Mouse (Mus musculus) urinary bladder, postnatal 10 days (tissue): ENCODE results near the gene Anks1.

Source experiments
- DNase-seq: peaks from one replicate; pipeline ENCODE4 v3.0.0; 2022; ENCODE audit warnings: low spot score

Gene Anks1

GRCm38 (mm10) chr17:28058346-28058745 lies 149.2 kb downstream of the Anks1 start:
- DNase-seq: no peak

GRCm38 (mm10) chr17:28060681-28061080 lies 151.6 kb downstream of the Anks1 start:
- DNase-seq: no peak

- no peak for DNase-seq
These were observed 152.4 kb downstream of the Anks1 start for GRCm38 (mm10) chr17:28061472-28061871.

GRCm38 (mm10) chr17:28062710-28063109 lies 153.6 kb downstream of the Anks1 start:
- DNase-seq: no peak

- no peak for DNase-seq
These were observed 154.1 kb downstream of the Anks1 start for GRCm38 (mm10) chr17:28063163-28063562.

GRCm38 (mm10) chr17:28067303-28067702 lies 158.2 kb downstream of the Anks1 start:
- DNase-seq: no peak

GRCm38 (mm10) chr17:28069446-28069845 lies 160.3 kb downstream of the Anks1 start:
- DNase-seq: no peak

- DNase-seq: no peak
These were observed 161.2 kb downstream of the Anks1 start for GRCm38 (mm10) chr17:28070256-28070655.

GRCm38 (mm10) chr17:28072730-28073129 lies 163.6 kb downstream of the Anks1 start:
- DNase-seq: no peak

GRCm38 (mm10) chr17:28074486-28074885 lies 165.4 kb downstream of the Anks1 start:
- no peak for DNase-seq

GRCm38 (mm10) chr17:28078028-28078427 lies 168.9 kb downstream of the Anks1 start:
- DNase-seq: no peak

- peak; percentile 60 for DNase-seq
These were observed 170.5 kb downstream of the Anks1 start for GRCm38 (mm10) chr17:28079618-28080017.

- no peak for DNase-seq
These were observed 171.1 kb downstream of the Anks1 start, which contains the start of gene Tcp11 for GRCm38 (mm10) chr17:28080045-28080816. Gene Tcp11 (minus strand): TSS chr17:28080639.

GRCm38 (mm10) chr17:28080817-28081165 lies 171.7 kb downstream of the Anks1 start:
- DNase-seq: no peak

- no peak for DNase-seq
These were observed 172.3 kb downstream of the Anks1 start for GRCm38 (mm10) chr17:28081385-28081784.

- DNase-seq: no peak
These were observed 172.8 kb downstream of the Anks1 start for GRCm38 (mm10) chr17:28081856-28082255.

- DNase-seq: no peak
These were observed 173.8 kb downstream of the Anks1 start for GRCm38 (mm10) chr17:28082863-28083262.

- no peak for DNase-seq
These were observed 175.3 kb downstream of the Anks1 start for GRCm38 (mm10) chr17:28084395-28084905.

GRCm38 (mm10) chr17:28084964-28085363 lies 175.9 kb downstream of the Anks1 start:
- peak; percentile 84 for DNase-seq

GRCm38 (mm10) chr17:28087430-28087829 lies 178.3 kb downstream of the Anks1 start:
- no peak for DNase-seq

- no peak for DNase-seq
These were observed 179.6 kb downstream of the Anks1 start for GRCm38 (mm10) chr17:28088718-28089117.

- no peak for DNase-seq
These were observed 183.2 kb downstream of the Anks1 start for GRCm38 (mm10) chr17:28092297-28092696.

GRCm38 (mm10) chr17:28093837-28094236 lies 184.7 kb downstream of the Anks1 start:
- no peak for DNase-seq

- DNase-seq: no peak
These were observed 187.3 kb downstream of the Anks1 start for GRCm38 (mm10) chr17:28096418-28096817.
